Mouse (Mus musculus) thymus, adult 18-20 months (tissue): ENCODE data around the gene Tmbim1.
"Not testable (repeated sequence)": the region's sequence is repeated elsewhere in the genome, so short reads cannot be mapped to it uniquely, and the experiment has no call there.

Experiments
- DNase-seq, 2 experiments: peaks; one replicate each; pipeline ENCODE4 v3.0.0; 2022; ENCODE audit warnings: mixed read lengths in 2 of 2

The Tmbim1 gene

DNA sequence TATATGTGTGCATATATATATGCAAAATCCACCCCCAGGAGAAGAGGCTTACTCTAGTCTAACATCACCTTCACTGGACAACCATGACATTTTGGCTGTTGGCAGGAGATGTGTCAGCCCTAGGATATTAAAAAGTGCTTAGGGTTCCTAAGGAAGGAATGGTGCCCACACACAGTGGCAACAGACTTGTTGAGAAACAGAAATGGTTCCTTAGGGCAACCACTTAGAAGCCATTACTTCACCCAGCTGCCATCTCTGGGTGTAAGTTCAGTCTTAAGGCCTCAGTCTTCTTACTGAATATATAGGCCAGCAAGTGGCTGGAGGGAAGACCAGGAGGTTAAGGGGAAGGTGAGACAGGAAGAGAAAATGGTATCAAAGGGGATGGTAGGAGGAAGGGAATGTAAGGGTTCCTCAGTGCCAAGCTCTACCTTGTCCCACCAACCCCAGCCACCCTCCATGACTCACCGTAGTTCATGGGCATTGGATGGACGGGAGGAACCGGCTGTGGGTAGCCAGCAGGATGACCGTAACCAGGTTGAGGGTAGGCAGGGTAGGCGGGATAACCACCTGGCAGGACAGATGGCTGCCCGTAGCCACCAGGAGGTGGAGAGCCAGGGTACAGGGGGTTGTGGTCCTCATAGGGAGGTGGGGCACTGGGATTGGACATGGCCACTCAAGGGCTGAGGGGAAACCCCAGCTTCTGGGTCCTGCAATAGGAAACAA, 10.5 kb downstream of the Tmbim1 start:
- DNase-seq, result no peak

DNA sequence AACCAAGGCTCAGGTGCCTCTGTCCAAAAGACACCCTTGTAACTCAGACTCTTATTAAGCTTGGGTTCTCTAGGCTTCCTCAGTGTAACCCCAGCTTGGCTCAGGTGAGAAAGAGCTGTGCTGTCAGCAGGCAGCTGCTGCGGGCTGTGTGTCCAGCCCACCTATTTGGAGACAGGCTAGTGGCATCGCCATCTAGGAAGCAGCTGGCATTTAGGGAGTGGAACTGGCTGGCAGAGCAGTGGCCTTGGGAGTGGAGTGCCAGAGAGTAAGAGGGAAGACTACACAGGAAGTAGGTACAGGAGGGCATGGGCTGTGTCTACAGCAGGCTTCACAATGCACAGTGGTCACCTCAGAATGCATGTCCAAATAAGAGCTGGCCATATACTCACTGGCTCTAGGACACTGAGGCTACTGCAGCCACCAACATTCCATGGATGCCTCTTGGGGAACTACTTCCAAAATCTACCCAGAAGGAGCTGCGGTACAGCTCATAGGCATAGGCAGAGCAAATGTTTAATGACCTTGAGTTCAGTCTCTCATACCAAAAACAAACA, 11.3 kb downstream of the Tmbim1 start:
- DNase-seq, result no peak

DNA sequence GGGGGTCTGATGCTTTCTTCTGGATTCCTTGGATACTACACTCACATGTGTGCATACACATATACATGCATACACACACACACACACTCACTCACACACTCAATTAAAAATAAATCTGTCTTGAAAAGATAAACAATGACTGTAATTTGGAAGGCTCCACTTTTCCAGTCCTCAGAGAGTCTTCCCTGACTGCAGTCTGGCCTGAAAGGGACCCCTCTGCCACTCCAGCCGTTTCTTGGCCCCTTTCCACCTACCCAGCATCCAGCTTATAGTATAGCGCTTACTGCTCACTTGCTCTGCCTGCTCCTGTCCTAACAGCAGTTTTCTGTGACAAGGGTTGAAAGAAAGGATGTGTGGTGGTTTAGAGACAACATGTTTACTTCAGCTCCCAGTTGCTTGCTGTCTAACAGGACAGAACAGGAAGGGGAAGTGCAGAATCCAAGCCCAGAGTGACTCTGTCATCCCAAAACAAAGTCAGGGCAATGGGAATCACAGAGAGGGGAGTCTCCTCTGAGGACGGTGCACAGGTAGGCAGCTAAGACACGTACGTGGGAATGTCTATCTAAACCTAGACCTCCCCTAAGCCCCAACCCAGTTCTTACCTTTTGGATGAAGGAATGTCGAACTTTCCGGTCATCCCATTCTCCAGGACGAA, 12.0 kb downstream of the Tmbim1 start:
- no peak for DNase-seq

DNA sequence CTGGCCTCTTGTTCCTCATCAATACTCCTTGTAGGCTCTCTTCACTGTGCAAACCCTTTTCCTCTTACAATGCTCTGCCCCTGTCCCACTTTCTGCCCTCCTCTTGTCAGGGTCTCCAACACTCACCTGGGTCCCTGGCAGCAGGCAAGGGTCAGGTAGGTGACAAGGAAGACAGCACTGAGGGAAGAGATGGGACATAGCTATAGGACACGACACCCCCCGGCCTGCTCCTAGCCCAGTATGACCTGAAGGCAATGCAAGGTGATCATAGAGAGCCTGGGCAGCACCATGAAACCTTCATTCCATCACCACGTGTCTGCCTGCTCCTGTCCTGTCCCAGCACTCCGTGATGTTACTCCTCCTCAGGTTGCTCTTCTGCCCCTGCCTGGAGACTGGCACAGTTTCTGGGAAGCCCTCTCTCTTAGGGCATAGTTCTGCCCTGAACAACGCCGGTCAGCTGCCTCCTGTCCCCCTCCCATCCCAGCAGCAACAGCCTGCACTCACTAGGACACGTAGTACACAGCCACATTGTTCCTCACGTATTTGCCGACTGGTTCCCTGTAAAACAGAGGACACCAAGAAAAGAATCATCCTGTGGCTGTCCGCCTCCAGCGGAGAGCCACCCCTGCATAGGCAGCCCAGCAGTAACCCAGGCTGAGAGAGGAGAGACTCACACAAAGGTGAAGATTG, 12.9 kb downstream of the Tmbim1 start:
- DNase-seq, result no peak

DNA sequence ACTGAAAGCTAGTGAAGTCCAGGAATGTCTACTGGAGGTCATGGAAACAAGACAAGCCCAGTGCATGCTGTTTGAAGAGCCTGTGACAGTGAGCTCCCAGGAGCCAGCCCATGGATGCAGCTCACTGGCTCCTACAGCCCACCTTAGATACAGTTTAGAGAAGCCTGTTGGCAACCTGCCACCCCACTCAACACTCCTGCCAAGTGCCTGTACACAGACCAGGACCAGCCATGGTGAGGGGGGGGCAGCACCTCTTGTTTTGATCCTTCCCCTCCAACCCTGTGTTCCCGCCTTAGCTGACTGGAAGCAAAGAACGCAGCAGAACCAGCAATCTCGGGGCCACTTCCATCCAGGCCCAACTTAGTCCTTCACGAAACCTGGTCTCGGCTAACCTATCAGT, 15.3 kb downstream of the Tmbim1 start:
- DNase-seq, result no peak

DNA sequence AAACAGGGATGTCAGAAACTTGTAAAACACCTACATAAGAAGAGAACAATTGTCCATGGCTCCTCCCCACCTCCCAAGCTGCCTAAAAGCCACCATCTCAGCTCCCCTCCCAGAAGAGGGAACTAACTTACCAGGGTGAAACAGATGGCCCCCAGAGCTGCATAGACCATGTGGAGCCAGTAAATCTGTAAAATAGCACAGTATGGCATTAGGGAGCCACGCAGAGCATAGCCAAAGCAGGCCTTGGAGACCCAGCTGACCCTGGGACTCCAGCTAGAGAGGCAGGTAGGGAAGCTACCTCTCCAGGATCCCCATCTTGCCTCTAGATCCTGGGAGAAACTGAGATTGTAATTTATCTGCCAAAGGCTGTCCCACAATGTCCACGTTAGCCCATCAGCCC, 15.7 kb downstream of the Tmbim1 start:
- no peak for DNase-seq

DNA sequence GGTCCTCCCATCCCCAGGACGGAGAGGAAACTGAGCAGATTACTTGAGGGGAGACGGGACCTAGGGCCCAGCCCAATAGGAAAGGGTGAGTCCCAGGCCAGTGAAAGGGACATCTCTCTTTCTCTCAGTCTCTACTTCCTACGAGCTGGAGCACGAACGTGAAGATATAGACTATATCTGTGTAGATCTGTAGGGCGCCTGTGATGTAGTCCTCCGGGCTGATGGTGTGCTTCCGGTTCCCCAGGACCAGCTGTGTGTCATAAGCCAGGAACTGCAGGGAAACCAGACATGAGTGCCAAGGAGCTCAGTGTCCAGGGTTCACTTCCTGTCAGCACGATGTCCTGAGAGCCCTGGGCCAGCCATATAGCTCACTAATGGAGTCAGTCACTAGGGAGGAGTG, 16.2 kb downstream of the Tmbim1 start:
- no peak for DNase-seq

DNA sequence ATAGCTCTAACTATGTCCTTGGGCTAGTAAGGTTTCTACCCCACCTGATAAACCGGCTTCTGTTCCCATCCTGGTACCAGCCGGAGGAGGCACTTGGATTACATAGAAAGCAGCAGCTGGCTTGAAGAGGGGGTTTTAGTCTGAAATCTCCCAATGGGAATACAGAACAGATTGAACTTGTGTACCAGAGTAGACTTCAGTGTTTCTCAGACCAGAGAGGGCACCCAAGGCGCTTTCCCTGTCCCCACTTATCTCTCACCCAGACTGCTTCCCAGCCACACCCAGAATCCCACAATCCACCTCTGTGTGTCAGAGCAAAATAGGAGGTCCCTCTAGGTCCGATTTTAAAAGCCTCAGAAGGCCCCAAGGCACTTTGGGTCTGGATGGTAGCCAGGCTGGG, 17.1 kb downstream of the Tmbim1 start:
- DNase-seq, result no peak

DNA sequence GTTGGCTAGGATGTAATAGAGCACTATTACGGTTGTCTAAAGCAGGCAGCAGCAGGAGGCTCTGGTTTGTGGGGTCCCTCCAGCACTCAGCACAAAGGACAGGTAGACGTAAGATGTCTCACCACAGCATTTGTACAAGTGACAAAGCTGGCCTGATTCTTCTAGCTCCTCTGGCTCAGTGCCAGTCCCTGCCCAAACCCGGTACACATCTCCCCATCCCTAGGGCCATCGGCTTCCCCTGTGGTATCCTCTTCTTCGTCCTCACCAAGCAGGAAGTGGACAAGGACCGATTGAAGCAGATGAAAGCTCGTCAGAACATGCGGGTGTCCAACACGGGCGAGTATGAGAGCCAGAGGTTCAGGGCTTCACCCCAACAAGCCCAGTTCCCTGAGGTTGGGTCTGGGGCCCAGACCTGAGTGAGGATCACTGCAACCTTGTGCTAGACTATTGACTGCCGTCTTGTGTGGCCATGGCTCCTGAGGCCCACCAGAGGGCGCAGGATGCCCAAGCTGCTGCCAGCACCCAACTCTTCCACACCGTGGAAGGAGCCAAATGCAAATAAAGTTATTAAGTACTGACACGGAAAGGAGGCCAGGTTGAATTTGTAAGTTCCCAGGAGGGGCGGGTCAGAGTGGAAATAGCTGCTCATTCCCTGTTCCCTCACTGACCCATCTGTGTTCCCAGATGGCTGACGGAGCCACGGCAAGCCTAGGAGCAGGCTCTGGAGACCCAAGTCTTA, 18.4 kb downstream of the Tmbim1 start:
- not testable (repeated sequence) for DNase-seq

DNA sequence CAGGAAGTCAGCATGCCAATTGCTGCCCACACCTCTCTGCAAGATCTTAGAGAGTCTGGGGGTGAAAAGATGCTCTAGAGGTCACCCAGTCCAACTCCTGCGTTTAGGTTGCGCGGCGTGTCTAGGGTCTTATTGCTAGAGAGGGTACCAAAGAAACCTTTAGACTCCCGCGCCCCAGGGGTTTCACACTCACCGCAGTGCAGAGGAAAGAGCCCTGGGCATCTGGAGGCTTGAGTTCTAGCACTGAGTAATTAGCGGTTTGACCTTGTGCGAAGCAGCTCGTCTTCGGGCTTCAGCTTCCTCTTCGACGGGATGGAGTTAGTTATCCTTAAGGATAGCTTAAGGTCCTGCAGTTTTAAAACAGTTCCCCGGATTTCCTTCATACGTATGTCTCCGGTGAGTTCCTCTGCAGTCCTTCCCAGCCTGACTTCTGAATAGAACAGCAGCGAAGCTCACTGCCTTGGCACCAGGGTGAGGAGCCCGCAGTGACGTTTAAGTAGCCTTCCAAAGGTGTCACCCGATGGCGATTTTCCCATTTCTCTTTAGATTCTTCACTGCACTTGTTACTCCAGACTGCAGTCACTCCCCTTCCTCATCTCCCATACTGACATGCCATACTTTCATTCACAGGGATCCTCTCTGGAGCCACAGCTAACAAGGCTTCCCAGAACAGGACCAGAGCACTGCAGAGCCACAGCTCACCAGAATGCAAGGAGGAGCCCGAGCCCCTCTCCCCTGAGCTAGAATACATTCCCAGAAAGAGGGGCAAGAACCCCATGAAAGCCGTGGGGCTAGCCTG, 20.0 kb downstream of the Tmbim1 start:
- DNase-seq, result no peak

DNA sequence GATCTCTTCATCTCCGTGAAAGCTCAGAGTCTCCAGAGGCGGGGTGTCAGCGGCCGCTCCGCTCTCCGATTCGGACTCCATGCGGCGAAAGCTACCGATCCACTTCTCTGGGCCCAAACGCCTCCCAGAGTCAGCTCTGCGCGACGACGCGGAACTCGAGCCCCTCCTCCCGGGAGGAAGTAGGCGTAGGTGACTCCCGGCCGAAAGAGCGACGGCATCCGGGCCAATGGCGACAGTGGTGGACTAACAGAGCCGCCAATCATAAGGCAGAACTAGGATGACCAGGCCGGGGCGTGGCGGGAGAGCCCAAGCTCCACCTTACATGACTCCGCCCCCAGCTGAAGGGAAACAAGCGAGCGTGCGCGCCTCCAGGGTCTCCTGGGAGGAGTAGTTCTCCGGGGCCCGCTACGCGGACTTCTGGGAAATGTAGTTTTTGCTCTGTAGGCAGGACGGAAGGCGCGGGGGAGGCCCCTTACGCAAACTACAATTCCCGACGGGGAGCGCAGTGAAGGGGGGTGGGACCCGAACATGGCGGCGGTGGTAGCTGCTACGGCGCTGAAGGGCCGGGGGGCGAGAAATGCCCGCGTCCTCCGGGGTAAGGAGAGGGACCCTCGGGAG, 20.8 kb downstream of the Tmbim1 start, which contains the start of the genes Aamp and Pnkd:
Gene Aamp (minus strand): TSS at position 196 of the 618 bp plus-strand sequence.
Gene Pnkd (plus strand): TSS at position 388 of the 618 bp plus-strand sequence.
- peak; percentile 100 for DNase-seq

DNA sequence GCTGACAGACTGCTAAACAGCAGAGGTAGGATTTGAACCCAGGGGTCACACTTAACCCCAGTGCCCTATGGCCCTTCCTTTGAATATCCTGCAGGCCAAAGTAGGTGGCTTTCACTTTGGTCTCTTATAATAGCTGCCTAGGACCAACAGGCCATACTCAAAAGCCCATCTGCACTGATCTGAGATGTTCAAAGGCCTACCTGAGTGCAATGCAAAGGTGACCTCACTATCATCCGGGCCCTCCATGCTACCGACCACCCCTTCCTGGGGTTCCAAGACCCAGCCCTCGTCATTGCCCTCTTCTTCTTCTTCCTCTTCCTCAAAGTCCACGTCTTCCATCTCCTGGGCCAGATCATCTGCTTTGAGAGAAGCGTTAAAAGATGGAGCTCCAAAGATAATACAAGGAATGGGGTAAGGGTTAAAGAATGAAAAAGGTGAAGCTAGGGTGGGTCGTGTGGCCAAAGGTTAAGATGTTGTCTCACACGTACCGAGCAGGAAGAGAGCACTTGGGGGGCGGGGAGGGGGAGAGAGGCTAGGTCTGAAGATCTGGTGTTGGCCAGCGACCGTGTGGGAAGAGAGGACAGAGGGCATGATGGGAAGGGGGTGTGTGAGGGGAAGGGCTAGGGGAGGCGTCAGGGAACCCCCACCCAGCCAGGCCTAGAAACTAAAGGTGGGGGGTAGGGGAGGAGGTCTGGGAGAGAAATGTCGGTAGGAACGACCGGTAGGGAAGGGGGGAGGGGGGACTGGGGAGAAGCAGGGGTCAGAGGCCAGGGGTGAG, 21.5 kb downstream of the Tmbim1 start:
- DNase-seq, result peak; percentile 49 to 67

DNA sequence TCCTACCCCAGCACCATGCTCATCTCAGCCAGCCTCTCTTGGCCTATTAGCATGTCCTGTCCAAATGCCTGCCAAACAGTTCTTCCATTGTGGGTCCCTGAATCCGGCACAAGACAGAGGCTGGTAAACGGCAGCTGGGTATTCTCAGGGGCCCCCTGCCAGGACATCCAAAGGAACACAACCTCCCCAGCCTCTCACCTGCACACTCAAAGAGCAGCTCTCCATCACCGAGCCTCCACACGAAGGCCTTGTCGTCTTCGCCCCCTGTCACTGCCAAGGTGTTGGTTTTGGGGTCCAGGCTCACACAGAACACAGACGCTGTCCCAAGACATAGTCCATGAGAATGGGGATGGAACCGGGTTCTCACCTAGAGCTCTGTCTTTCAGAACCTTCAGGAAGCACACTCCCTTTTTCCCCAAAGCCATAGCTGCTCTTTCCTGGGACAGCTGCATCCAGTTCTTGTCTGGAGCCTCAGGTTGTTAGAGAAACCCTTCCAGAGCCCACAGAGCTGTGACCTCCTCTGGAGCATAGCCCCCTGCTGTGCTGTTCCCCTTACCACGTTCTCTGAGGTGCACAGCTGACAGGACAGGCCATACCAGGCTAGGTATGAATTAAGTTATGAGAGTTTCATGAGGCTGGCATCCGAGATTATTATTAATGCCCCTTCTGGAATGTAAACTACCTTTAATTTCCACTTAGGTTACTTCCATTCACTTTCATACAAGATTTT, 22.4 kb downstream of the Tmbim1 start:
- DNase-seq, result no peak

DNA sequence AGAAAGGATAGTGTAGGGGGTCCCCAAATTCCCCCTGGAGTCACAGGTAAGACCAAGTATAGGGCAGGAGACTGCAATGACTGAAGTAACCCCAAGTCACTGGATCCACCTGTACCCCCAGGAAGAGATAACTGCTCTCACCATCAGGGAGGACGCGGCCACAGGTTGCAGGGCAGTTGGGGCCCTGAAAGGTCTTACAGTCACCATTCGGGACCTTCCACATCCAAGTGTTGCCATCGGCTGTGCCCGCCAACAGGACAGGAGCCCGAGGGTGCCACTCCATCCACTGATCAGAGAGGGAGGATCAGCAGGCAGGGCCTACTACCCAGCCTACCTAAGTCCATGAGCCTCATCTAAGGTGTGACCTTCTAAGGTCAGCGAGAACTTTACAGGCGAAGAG, 23.5 kb downstream of the Tmbim1 start:
- no peak for DNase-seq

DNA sequence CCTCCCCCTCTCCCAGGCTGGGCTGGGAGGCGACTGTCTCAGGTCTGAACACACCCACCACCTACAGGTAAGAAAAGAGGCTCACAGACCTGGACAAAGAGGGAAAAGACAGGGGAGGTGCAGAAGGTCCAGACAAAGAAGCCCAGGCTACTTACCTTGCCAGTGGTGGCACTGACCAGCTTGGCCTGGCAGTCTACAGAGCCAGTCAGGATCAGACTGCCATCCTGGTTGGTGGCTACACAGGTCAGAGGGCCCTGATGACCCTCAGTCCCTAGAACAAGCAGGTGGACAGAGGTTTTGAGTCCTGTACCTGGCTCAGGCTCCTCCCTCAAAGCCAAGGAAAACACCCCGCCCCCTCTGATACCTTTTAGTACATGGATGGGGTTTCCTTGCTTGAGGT, 24.1 kb downstream of the Tmbim1 start:
- no peak for DNase-seq

DNA sequence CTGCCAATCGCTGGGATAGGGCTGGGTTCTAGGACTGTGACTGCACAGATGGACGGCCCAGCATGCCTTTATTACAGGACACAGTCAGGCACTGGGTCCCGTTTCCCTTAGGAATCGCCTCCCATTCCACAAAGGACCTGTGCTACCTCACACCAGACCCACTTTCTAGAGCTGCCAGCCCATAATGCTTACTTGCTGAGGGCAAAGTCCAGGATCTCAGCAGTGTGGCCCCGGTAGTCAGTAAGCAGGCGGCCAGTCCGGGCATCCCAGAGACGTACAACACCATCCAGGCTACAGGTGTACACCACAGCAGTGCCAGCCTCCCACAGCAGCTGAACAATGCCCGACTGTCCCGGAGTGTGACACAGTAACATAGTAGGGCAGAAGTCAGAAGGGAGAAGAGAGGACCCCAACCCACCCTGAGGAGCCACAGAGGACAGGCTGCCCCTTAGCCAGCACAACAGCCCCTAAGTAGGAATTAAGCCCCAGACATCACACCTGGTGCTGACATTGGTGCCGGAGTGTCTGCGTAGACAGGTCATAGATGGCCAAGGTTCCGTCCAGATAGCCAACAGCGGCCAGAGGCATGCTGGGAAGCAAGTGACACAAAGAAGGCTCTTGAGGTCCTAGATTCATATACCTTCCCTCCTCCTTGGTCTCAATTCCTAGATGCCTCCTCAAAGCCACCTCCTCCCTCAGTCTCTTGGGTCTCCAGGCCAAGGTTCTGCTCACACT, 24.7 kb downstream of the Tmbim1 start:
- DNase-seq, result no peak

DNA sequence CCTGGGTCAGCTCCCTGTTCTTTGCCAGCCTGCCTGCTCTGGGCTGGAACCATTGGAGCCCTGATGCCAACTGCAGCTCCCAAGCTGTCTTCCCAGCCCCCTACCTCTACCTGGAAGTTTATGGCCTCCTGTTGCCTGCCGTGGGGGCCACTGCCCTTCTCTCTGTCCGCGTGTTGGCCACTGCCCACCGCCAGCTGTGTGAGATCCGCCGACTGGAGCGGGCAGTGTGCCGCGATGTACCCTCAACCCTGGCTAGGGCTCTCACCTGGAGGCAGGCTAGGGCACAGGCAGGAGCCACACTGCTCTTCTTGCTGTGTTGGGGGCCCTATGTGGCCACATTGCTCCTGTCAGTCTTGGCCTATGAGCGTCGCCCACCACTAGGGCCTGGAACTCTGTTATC, 26.4 kb downstream of the Tmbim1 start:
- no peak for DNase-seq

DNA sequence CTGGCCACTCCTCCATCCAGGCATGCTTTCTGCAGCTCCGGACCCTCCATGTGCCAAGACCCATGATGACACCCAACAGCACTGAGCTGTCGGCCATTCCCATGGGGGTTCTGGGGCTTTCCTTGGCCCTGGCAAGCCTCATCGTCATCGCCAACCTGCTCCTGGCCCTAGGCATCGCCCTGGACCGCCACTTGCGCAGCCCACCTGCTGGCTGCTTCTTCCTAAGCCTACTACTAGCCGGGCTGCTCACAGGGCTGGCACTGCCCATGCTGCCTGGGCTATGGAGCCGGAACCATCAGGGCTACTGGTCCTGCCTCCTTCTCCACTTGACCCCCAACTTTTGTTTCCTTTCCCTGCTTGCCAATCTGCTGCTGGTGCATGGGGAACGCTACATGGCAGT, 26.9 kb downstream of the Tmbim1 start, which contains the start of gene Gpbar1:
Gene Gpbar1 (plus strand): TSS at position 13 of the 400 bp plus-strand sequence.
- no peak for DNase-seq

DNA sequence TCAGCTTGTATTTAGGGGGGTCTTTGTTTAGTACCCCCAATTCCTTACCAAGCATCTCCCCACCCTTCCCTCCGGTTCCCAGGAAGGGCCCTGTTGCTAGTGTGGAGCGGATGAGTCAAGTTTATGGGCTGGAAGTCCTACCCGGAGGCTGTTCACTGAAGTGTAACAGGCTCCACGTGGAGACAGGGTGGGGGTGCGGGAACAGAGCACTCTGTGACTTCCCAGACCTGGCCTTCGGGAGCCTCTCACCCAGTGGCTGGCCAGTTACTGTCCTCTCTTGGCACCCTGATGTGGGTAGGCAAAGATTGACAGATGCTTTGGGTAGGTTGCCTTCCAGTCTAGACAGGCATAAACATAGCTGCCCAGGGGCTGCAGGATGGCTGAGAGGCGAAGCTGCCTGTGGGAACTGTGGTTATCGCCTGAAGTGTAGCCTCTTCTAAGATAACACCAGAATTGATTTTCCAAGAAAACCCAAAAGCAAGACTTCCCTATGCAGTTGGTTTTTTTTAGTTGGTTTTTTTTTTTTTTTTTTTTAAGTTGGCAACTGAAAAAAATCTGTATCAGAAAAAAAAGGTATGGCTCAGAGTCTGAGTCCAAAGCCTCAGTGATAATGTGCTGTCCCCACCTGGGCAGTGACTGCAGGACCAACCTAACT, 27.4 kb downstream of the Tmbim1 start:
- DNase-seq, result no peak
